Mouse (Mus musculus) thymus, postnatal 0 days (tissue): ENCODE data around the gene Atp8a1. TPM values are rescaled to one million over a fixed set of nuclear protein-coding genes. Genes with fewer than 3 reads are reported as not detected.

Experiments used
- microRNA-seq: library from miRNA; unstranded; fragments of <30 nt; microRNA quantifications from one replicate; pipeline ENCODE4, GENCODE M21; 2016; ENCODE audit warnings: borderline number of aligned reads
- polyA plus RNA-seq: library from polyadenylated mRNA; unstranded; fragments of >200 nt; fragmentation: Nextera tagmentation; extraction: Ambion mirVana; gene quantifications from 2 replicates; pipeline ENCODE4 v1.2.1, GENCODE M21; 2015

Atp8a1 gene
- polyA plus RNA-seq, 1 experiment from 2014 or later: 16.7 TPM

Small RNAs within 50 kb of the gene (microRNA-seq; reads per million reads assigned to microRNA genes)
- gene Gm23617: not detected

Other genes starting within 250 kb of the Atp8a1 start
- gene Shisa3, start 239.6 kb downstream of the Atp8a1 start, polyA plus RNA-seq: 0.44 and 0.55 TPM in 2 replicates
- gene Gm5108, start 94.2 kb upstream of the Atp8a1 start, polyA plus RNA-seq: not detected in 2 replicates
- gene Gm21905, start 99.0 kb upstream of the Atp8a1 start, polyA plus RNA-seq: not detected in 2 replicates
- not detected in 2 replicates for gene Grxcr1, start 184.4 kb upstream of the Atp8a1 start, polyA plus RNA-seq